Mouse (Mus musculus) left cerebral cortex, adult 2 months (tissue): ENCODE measurements around the gene Tctex1d2. TPM values are rescaled to one million over a fixed set of nuclear protein-coding genes. Genes with fewer than 3 reads are reported as not detected.

Source experiments
- DNase-seq, 2 experiments: peaks; one replicate each; pipeline ENCODE4 v3.0.0; 2021 to 2022; ENCODE audit warnings: low spot score in 2 of 2, mixed read lengths in 1 of 2; ENCODE audit errors: extremely low spot score in 1 of 2
- H3K27ac ChIP-seq: fragments of 200-600 bp; 2 replicates; pipeline ENCODE4 v1.8.1; 2022
- H3K4me3 ChIP-seq: fragments of 200-600 bp; 2 replicates; pipeline ENCODE4 v1.8.1; 2022
- CTCF ChIP-seq: fragments of 200-600 bp; IDR thresholded peaks from 2 replicates; pipeline ENCODE4 v1.8.1; 2022; ENCODE audit warnings: antibody characterized with exemption, mild to moderate bottlenecking, moderate library complexity
- intact Hi-C: fragments of 180-260 bp; cut with DNase I; formaldehyde crosslinking; loops from one replicate; pipeline ENCODE4 v1.15.1; 2025
- long read RNA-seq, 2 experiments: library from polyadenylated mRNA; stranded (forward); transcript quantifications; one replicate each; pipeline ENCODE4 v2.0.0; 2021; ENCODE audit warnings: borderline mapping rate in 2 of 2
- total RNA-seq, 2 experiments: library from RNA; stranded (reverse); gene quantifications; 2 replicates each; pipeline ENCODE4 v1.2.3; 2021

The Tctex1d2 gene
- 10 to 100 TPM; 13.6 to 14.9 TPM for total RNA-seq
- long read RNA-seq, experiment 1, partial matches to known transcripts: 0 of 4 reads
- long read RNA-seq, experiment 1, other reads (novel, unspliced or antisense): 1 of 4 reads
- long read RNA-seq, experiment 2, partial matches to known transcripts: 1 of 3 reads
- long read RNA-seq, experiment 2, other reads (novel, unspliced or antisense): 1 of 3 reads

DNA sequence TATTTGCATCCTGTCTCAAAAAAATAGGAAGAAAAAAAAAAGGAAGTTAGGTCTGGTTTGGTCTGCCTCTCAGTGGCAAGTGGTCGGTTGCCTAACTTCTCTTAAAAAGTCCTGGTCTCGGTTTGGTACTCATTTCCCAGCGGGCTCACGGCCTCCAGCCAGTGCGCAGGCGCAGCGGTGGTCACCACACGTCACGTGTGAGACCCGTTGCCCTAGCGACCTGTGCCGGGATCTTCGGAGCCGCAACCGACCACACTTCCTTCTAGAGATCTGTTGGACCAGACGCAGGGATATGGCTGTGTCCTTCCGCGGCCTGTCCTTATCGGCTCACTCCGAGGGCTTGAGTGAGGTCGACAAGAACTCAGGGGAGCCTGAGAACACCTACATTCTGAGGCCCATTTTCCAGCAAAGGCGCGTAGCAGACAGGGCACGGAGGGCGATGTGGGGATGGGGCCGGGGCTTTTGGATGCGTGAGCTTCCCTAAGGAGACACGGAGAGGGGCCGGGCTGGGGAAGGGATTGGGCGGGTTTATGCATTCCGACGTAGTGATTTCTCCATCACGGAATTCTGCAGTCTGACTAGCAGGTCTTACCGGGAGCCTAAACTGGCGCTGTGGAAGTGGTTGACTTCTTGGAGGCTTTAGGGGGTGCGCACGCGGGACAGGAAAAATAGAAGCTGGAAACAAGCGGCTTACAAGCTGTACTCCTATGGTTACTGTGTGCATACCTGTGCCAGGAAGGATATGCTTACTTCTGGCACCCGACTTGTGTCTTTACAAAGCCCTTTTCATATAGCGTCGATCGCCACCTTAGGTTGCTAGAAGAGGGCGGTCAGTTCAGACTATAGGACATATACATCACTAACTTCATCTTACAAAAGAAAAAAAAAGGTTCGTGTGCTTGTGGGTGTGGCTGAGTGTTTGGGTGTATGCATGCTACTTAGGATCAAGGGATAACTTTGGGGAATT is at the start of gene Tctex1d2:
Tctex1d2 (plus strand) TSS at position 186 of the 967 bp plus-strand sequence.
- peak within 1 kb of the TSS; percentile 58 for H3K4me3 ChIP-seq
- intact Hi-C loops: loop anchor here (1.0 kb wide), 1 partner anchor 11 kb away; the partner anchor contains the start of gene Pcyt1a
- peak; percentile 91 to 92 for DNase-seq
- TF ChIP-seq CTCF: no peak
- peak within 1 kb of the TSS; percentile 84 for H3K27ac ChIP-seq

DNA sequence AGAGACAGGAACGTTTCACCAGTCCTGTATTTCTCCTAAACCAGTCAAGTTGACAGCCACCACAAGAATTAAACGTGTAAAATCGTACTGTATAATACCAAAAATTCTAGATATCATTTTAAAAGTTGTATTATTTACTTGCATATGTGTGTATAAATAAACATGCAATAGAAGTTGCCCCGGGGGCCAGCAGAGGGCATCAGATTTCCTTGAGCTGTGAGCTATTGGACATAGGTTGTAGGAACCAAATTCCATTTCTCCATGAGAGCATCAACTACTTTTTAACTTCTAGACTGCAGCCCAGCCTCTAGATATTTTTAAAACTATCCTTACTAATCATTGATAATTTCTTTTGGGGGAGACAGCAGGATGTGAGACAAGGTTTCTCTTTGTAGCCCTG is 48.2 kb upstream of the Tctex1d2 start:
- TF ChIP-seq CTCF: peak; percentile 58

DNA sequence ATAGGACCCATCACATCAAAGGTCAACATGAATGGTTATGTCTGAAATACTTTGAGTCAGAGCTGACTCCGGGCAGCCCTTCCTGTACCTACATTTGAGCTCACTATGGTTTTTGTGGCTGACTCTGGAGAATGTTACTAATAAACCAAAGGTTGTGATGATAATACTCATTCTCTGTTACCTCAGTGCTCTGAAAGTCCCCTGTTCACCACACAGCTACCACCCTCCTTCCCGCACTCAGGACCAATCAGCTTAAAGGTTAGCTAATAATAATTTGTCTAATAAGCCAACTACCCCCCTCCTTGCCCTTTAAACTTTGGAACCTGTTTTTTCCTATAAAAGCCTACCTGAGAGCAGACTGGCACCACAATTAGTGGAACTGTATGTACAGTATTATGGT is 39.9 kb upstream of the Tctex1d2 start:
- DNase-seq: no peak
- no peak overlapping the region for H3K27ac ChIP-seq
- TF ChIP-seq CTCF: no peak
- no peak overlapping the region for H3K4me3 ChIP-seq
- intact Hi-C loops: no loop called here

More for the DNA sequence above, 48.2 kb upstream of the Tctex1d2 start:
- intact Hi-C loops: no loop called here
- Histone ChIP-seq H3K27ac (no peak overlapping the region), H3K4me3 (no peak overlapping the region)
- DNase-seq: no peak

DNA sequence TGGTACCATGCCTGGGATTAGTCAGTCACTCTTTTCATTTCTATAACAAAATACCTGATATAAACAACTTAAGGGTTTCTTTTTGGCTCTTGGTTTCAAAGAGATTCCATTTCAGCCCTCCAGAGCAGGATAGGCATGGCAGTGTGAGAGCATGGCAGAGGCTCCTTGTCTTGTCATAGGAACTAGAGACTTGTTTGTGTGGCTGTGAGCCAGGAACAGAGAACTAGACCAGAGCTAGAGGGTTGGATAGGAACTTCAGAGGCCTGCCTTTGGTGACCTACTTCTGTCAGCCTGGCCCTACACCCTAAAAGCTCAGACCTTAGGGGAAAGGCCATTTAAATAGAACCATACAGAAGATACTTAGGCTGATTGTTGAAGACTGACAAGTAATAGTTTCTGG is 36.6 kb upstream of the Tctex1d2 start:
- no peak for TF ChIP-seq CTCF
- no peak overlapping the region for H3K27ac ChIP-seq
- DNase-seq: no peak
- H3K4me3 ChIP-seq: no peak overlapping the region
- intact Hi-C loops: no loop called here

DNA sequence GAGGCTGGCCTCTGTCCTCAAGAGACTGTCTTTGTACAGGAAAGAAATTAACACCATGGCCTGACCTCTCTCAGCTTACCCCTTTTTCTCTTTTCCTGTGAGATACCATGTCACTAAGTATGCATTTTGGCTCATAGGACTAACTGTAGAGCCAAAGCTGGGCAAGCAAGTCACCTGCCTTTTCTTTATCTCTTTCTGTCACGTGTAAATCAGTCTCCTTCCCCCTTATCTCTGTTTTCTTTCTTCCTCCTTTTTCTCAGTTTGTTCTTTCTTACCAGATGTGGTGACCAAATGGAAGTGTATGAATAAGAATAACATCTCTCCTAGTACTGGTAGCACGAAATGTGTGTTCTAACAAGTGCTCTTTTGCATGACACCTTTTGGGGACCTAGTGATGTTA is 34.6 kb upstream of the Tctex1d2 start:
- no peak overlapping the region for H3K4me3 ChIP-seq
- intact Hi-C loops: no loop called here
- DNase-seq: no peak
- no peak overlapping the region for H3K27ac ChIP-seq
- TF ChIP-seq CTCF: no peak

DNA sequence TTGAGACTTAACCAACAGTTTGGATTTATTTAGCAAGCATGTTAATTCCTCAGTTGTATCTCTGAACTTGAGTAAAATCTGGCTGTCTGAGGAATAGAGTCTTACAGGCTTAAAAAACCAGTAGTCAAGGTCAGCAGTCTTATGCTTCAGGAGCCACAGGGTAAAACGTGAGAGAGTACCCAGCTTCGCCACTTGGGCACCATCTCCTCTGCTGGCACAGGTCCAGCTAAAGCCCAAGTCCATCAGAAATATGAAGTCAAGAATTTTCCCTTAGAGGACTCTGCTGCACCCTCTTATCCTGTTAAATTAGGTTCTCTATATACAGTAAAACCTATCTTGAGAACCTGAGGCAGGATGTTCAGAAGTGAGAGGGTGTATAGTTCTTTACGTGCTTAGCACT is 32.7 kb upstream of the Tctex1d2 start:
- Histone ChIP-seq H3K27ac (no peak overlapping the region), H3K4me3 (no peak overlapping the region)
- DNase-seq: no peak
- intact Hi-C loops: no loop called here
- TF ChIP-seq CTCF: no peak

DNA sequence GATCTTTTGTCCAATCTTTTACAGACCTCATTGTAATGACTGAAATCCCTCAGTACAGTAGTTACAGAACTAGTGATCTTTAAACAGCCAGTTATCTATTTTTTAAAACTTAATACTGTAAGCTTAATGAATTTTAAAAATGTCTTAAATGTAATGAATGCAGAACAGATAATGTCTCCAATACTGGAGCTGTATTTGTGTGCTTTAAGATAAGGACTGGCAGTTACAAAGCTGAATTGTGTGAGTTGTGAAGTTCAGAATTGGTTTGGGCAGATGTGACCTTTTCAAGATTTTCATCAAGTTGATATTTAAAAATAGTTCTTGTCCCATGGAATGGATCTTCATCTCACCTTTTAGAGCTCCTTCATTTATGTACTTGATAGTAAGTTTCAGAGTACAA is 30.5 kb upstream of the Tctex1d2 start:
- no peak for TF ChIP-seq CTCF
- intact Hi-C loops: no loop called here
- DNase-seq: no peak
- H3K4me3 ChIP-seq: no peak overlapping the region
- no peak overlapping the region for H3K27ac ChIP-seq

DNA sequence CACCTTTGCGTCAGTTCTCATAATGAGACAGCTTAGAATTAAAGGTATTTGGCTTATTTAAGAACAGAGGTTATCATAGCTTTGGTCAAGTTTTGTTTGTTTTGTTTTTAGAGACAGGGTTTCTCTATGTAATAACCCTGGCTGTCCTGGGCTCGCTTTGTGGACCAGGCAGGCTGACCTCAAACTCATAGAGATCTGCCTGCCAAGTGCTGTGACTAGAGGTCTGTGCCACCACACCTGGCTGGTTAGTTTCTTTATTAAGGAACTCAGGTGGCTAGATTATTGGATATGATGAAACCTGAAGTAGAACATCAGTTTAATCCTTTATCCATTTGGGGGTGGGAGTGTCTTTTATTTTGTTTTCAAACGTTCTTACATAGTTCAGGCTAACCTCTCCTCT is 29.7 kb upstream of the Tctex1d2 start:
- no peak overlapping the region for H3K27ac ChIP-seq
- no peak for TF ChIP-seq CTCF
- no peak for DNase-seq
- H3K4me3 ChIP-seq: no peak overlapping the region
- intact Hi-C loops: no loop called here

DNA sequence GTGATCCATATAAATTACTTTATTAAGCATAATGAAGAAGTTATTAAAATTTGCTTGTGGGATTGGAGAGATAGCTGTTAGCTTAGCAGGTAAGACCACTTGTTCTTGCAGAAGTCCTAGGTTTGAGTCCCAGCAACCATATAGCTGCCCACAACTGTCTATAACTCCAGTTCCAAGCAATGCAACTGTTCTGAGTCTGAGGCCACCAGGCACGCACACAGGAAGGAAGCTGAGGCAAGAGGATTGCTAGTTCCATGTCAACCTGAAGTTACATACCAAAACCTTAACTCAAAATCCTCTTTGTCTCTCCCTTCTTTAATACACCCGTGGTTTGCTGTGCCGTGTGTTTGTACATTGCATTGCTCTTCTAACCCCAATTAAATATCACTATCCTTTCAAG is 28.6 kb upstream of the Tctex1d2 start:
- Histone ChIP-seq H3K27ac (no peak overlapping the region), H3K4me3 (no peak overlapping the region)
- intact Hi-C loops: no loop called here
- no peak for TF ChIP-seq CTCF
- DNase-seq: no peak

DNA sequence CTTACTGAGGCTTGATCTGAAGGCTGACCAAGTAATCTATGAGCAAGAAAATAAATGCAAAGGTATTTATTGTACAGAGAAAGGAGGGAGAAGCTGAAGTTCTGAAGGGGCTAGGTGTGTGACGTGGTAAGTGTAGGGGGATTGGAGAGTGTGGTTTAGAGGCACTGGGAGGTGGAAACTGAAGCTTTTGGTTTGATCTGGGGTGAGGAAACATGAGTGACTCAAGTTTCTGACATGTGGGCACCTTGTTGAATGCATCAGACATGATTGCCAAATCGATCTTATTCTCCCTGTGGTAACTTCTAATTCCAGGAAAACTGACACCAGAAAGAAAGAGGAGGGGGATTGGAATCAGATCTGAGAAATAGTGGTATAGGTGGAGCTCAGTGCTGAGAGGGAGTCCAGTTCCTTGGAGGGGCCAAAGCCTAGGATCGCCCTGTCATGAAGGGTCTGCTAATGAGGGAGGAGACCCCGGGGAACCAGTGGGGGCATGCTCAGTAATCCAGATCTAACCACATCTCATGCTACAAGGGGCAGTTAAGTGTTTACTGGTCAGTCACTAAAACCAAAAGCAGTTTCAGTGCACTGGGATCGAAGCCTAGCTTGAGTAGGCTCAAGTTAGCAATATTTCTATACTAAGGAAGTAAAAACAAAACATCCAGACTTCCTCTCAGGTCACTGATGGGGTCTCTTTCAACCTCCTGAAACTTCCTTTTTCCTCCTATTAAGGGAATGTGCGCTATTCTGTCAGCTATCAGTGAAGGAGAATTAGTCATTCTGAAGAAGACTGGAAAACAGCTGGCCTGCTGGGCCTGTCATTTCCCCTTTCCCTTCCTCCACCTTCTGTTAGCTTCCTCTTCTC is 23.6 kb upstream of the Tctex1d2 start:
- DNase-seq: no peak
- H3K27ac ChIP-seq: no peak overlapping the region
- intact Hi-C loops: no loop called here
- no peak for TF ChIP-seq CTCF
- no peak overlapping the region for H3K4me3 ChIP-seq

DNA sequence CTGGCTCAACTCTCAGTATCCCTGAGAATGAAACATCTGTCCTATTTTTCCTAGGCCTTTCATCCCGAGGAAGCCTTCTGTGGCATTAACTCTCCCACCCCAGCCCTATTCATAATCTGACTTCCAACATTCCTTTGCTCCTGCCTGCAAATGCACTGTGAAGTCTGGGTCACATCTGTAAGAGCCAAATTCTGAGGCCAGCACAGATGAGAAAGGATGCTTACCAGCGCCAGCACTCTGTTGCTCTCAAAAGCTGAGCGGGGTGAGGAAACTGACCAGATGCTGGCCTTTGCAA is 23.0 kb upstream of the Tctex1d2 start:
- no peak for TF ChIP-seq CTCF
- intact Hi-C loops: no loop called here
- no peak overlapping the region for H3K27ac ChIP-seq
- no peak overlapping the region for H3K4me3 ChIP-seq
- DNase-seq: no peak

DNA sequence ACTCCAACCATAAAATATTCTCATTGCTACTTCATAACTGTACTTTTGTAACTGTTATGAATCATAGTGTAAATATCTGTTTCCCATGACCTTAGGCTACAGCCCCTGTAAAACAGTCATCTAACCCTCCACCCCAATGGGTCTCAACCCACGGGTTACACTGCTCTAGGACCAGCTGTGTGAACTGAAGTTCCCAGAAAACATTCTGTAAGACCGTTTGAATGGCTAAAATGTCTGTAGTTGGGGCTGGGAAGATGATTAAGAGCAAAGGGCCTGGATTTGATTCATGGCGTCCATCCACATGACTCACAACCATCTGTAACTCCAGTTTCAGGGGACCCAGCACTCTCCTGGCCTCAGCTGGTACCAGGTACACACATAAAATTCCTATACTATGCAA is 21.3 kb upstream of the Tctex1d2 start:
- intact Hi-C loops: no loop called here
- Histone ChIP-seq H3K27ac (no peak overlapping the region), H3K4me3 (no peak overlapping the region)
- DNase-seq: no peak
- TF ChIP-seq CTCF: no peak
